Comparison of ENCODE assay signal across 19 mouse cellular contexts in genomic region chr2:168642187-168642586, GRCm38 (mm10). TPM values are rescaled to one million over a fixed set of nuclear protein-coding genes. Genes with fewer than 3 reads are reported as not detected.
A peak's percentile ranks its signal among the peaks of the same experiment; 100 is the strongest.
DNase-seq lines count a peak whose midpoint lies in the region; ATAC-seq and TF ChIP-seq lines count a peak whose summit lies in the region.
"Had no signal": no experiment of that assay in that cellular context is flagged by ENCODE, and none has a peak within 500 bp of the region (broad histone marks: within the 10 kb centered on the region; RNA-seq: fewer than 3 reads in every experiment).

No protein-coding gene starts in this region.

- 0 out of 2 replicates have a peak overlapping the region, but pooled peaks have one; percentile 6 for H3K27ac ChIP-seq in kidney, embryonic 15.5 days
- 0 out of 2 replicates have a peak overlapping the region, but pooled peaks have one; percentile 48 for H3K27ac ChIP-seq in forebrain, postnatal 0 days (ENCODE audit: low read depth, low read length)
- peak overlapping the region; percentile 78 for H3K27ac ChIP-seq in midbrain, embryonic 10.5 days (replicated peaks)
- H3K27ac ChIP-seq: heart, embryonic 10.5 days; limb, embryonic 15.5 days had no signal

- peaks cover 8% of the 10 kb centered on the region; the same call in 1 of the 2 replicates for H3K4me1 ChIP-seq in kidney, embryonic 15.5 days
- no peaks in the 10 kb centered on the region for H3K4me1 ChIP-seq in forebrain, postnatal 0 days (ENCODE audit: insufficient read depth)
- H3K4me1 ChIP-seq in midbrain, embryonic 10.5 days: peaks cover 21% of the 10 kb centered on the region

- no peaks in the 10 kb centered on the region for H3K9me3 ChIP-seq in kidney, embryonic 15.5 days (replicated peaks)
- no peaks in the 10 kb centered on the region for H3K9me3 ChIP-seq in forebrain, postnatal 0 days (ENCODE audit: low read length)
- no peaks in the 10 kb centered on the region for H3K9me3 ChIP-seq in midbrain, embryonic 10.5 days (replicated peaks)
- H3K9me3 ChIP-seq: heart, embryonic 10.5 days; limb, embryonic 15.5 days had no signal

- no peak for TF ChIP-seq CTCF in forebrain, postnatal 0 days (IDR thresholded peaks at IDR 0.05; ENCODE audit: low read depth)

- no peak overlapping the region for H3K4me3 ChIP-seq in kidney, embryonic 15.5 days (replicated peaks)
- no peak overlapping the region for H3K4me3 ChIP-seq in forebrain, postnatal 0 days (ENCODE audit: low read depth, low read length)
- H3K4me3 ChIP-seq in midbrain, embryonic 10.5 days: no peak overlapping the region
- H3K4me3 ChIP-seq: heart, embryonic 10.5 days; limb, embryonic 15.5 days had no signal

- no peak overlapping the region for H3K9ac ChIP-seq in kidney, embryonic 15.5 days
- H3K9ac ChIP-seq in forebrain, postnatal 0 days: no peak overlapping the region
- H3K9ac ChIP-seq: limb, embryonic 15.5 days; liver, postnatal 0 days had no signal

- WGBS in kidney, embryonic 15.5 days: 75% methylated on average over 11 of the region's 11 CpGs
- 17% methylated on average over 11 of the region's 11 CpGs for WGBS in forebrain, postnatal 0 days
- 67% methylated on average over 11 of the region's 11 CpGs for WGBS in midbrain, embryonic 10.5 days

- no peak for DNase-seq in kidney, postnatal 10 days
- DNase-seq in forebrain, postnatal 0 days: no peak
- no peak for DNase-seq in midbrain, embryonic 10.5 days (ENCODE audit: low spot score)
- peak; percentile 30 for DNase-seq in retina, postnatal 7 days (ENCODE audit: low read depth, low spot score)
- no peak for DNase-seq in right cerebral cortex, postnatal 14 days
- no peak for DNase-seq in gastrocnemius, postnatal 10 days
- no peak for DNase-seq in lung, postnatal 10 days
- DNase-seq: adrenal gland, postnatal 25 days; cerebellum, postnatal 25 days; gastrocnemius, postnatal 14 days; heart, postnatal 14 days; kidney, adult 11 months; kidney, postnatal 25 days; liver, postnatal 0 days; lung, postnatal 4 days; thymus, adult 18-20 months had no signal

- peaks cover 6% of the 10 kb centered on the region; the same call in 1 of the 2 replicates for H3K27me3 ChIP-seq in kidney, embryonic 15.5 days
- no peaks in the 10 kb centered on the region for H3K27me3 ChIP-seq in forebrain, postnatal 0 days (ENCODE audit: insufficient read depth, low read length)
- no peaks in the 10 kb centered on the region for H3K27me3 ChIP-seq in midbrain, embryonic 10.5 days (ENCODE audit: low read depth, poor library complexity, severe bottlenecking)
- H3K27me3 ChIP-seq: limb, embryonic 15.5 days had no signal

- no peak overlapping the region for H3K4me2 ChIP-seq in kidney, embryonic 15.5 days
- no peak overlapping the region for H3K4me2 ChIP-seq in forebrain, postnatal 0 days (ENCODE audit: low read depth)
- H3K4me2 ChIP-seq: limb, embryonic 15.5 days had no signal

- H3K36me3 ChIP-seq in kidney, embryonic 15.5 days: peaks cover 3% of the 10 kb centered on the region; the same call in 1 of the 2 replicates
- H3K36me3 ChIP-seq in forebrain, postnatal 0 days (ENCODE audit: insufficient read depth): peaks cover 75% of the 10 kb centered on the region
- H3K36me3 ChIP-seq in midbrain, embryonic 10.5 days: peaks cover 31% of the 10 kb centered on the region

- no peak for ATAC-seq in kidney, embryonic 15.5 days (replicated peaks; ENCODE audit: low FRiP score)
- ATAC-seq in forebrain, postnatal 0 days: peak; percentile 57
- ATAC-seq: liver, postnatal 0 days had no signal

RNA-seq across cellular contexts. Expression of gene Nfatc2, which starts 40.7 kb away (rescaled TPM):
- polyA plus RNA-seq in kidney, embryonic 15.5 days (2015; fragmentation: Nextera tagmentation; extraction: Ambion mirVana): 2.5 and 2.6 TPM in 2 replicates
- total RNA-seq in forebrain, postnatal 0 days (2014; rRNA removed): 2.1 and 3.1 TPM in 2 replicates
- polyA plus RNA-seq in forebrain, postnatal 0 days (2015; fragmentation: Nextera tagmentation; extraction: Ambion mirVana): 2.0 and 3.2 TPM in 2 replicates
- 0.54 and 0.61 TPM in 2 replicates for polyA plus RNA-seq in midbrain, embryonic 10.5 days (2016; fragmentation: Nextera tagmentation; extraction: Ambion mirVana)
- total RNA-seq in gastrocnemius, postnatal 10 days (2021): 10 to 100 TPM in 1 of 2 experiments, 1 to 10 TPM in 1; 8.2 to 12.7 TPM

Comparison
In these comparisons a context has a peak if more than half of its experiments do, and no peak if none do; other contexts are left out.
1. H3K27ac ChIP-seq: peak in every context shown above with its lines; median percentile 78 in midbrain, embryonic 10.5 days; 48 in forebrain, postnatal 0 days; 6 in kidney, embryonic 15.5 days.